Mouse (Mus musculus): ENCODE data around the gene Rbks.

- TF ChIP-seq CTCF (IDR thresholded peaks at IDR 0.05; ENCODE audit: extremely low read depth, insufficient read depth, low read length) = no peak
- no peak for TF ChIP-seq POLR2A (IDR thresholded peaks at IDR 0.05; ENCODE audit: extremely low read depth, insufficient read depth, low read length)
Observed at GRCm38 (mm10) chr5:31650518-31651288, 46.7 kb downstream of the Rbks start.
